ENCODE assay signal across 8 mouse cellular contexts in genomic region chr11:4159808-4160708, GRCm38 (mm10). TPM values are rescaled to one million over a fixed set of nuclear protein-coding genes. Genes with fewer than 3 reads are reported as not detected.
DNase-seq lines count a peak whose midpoint lies in the region; ATAC-seq and TF ChIP-seq lines count a peak whose summit lies in the region.

Gene Ccdc157, minus strand, starts transcription at chr11:4160293.
Gene Sf3a1, plus strand, starts transcription at chr11:4160350.

- peak; percentile 14; the same call in 1 of the 2 replicates for TF ChIP-seq CTCF in gastrocnemius, adult 2 months (IDR thresholded peaks at IDR 0.05)
- TF ChIP-seq CTCF in hindbrain, postnatal 0 days (IDR thresholded peaks at IDR 0.05; ENCODE audit: low read depth), result no peak
- TF ChIP-seq CTCF in left cerebral cortex, adult 2 months (IDR thresholded peaks at IDR 0.05), result no peak

- H3K9me3 ChIP-seq in hindbrain, postnatal 0 days (ENCODE audit: low read length), result no peaks in the 10 kb centered on the region

- H3K27ac ChIP-seq in gastrocnemius, adult 2 months, result peak within 1 kb of the TSS; percentile 89
- peak within 1 kb of the TSS; percentile 97 for H3K27ac ChIP-seq in hindbrain, postnatal 0 days
- peak within 1 kb of the TSS; percentile 97 for H3K27ac ChIP-seq in left cerebral cortex, adult 2 months

- DNase-seq in WW6 (ENCODE audit: low read depth, low spot score), result peak; percentile 93
- DNase-seq in cerebellum, postnatal 4 days (ENCODE audit: low spot score in 2 of 2), result peak; percentile 82 to 94
- DNase-seq in gastrocnemius, adult 2 months, result peak; percentile 97
- peak; percentile 97 for DNase-seq in hindbrain, postnatal 0 days (ENCODE audit: low spot score)
- peak; percentile 94 to 96 for DNase-seq in left cerebral cortex, adult 2 months (ENCODE audit: extremely low spot score in 1 of 2, low spot score in 2 of 2)
- DNase-seq in right cerebral cortex, adult 2 months (ENCODE audit: low spot score in 2 of 2), result peak; percentile 94 to 96
- DNase-seq in urinary bladder, postnatal 14 days (ENCODE audit: low spot score), result peak; percentile 95

- intact Hi-C loops in gastrocnemius, adult 2 months (cut with DNase I), result loop anchor here (1.0 to 10.0 kb wide), 2 partner anchors 25 to 55 kb away; partner anchors contain the start of genes Castor1 and Rnf215
- intact Hi-C loops in left cerebral cortex, adult 2 months (cut with DNase I), result loop anchor here (1.0 kb wide), 2 partner anchors 25 to 59 kb away; partner anchors contain the start of gene Rnf215

- H3K4me1 ChIP-seq in hindbrain, postnatal 0 days (ENCODE audit: insufficient read depth, low read length), result peaks cover 14% of the 10 kb centered on the region

- H3K27me3 ChIP-seq in hindbrain, postnatal 0 days (ENCODE audit: insufficient read depth, low read length), result no peaks in the 10 kb centered on the region

- ATAC-seq in hindbrain, postnatal 0 days, result peak; percentile 97
- ATAC-seq in megakaryocyte, adult 5-6 weeks (ENCODE audit: poor library complexity, severe bottlenecking), result peak; percentile 100

- peak within 1 kb of the TSS; percentile 98 for H3K4me3 ChIP-seq in gastrocnemius, adult 2 months
- H3K4me3 ChIP-seq in hindbrain, postnatal 0 days (ENCODE audit: low read length), result peak within 1 kb of the TSS; percentile 76
- peak within 1 kb of the TSS; percentile 73 for H3K4me3 ChIP-seq in left cerebral cortex, adult 2 months

- H3K4me2 ChIP-seq in hindbrain, postnatal 0 days (ENCODE audit: low read depth, low read length), result peak within 1 kb of the TSS; percentile 81

- peak within 1 kb of the TSS; percentile 88 for H3K9ac ChIP-seq in hindbrain, postnatal 0 days (replicated peaks; ENCODE audit: low read length)

- peaks cover 11% of the 10 kb centered on the region; the same call in 1 of the 2 replicates for H3K36me3 ChIP-seq in hindbrain, postnatal 0 days (ENCODE audit: insufficient read depth, low read length)

- 1% methylated on average over 51 of the region's 54 CpGs for WGBS in hindbrain, postnatal 0 days

RNA-seq across cellular contexts. Expression of gene Ccdc157, which starts in this region (rescaled TPM):
- 1 to 10 TPM; 3.2 to 3.4 TPM for total RNA-seq in gastrocnemius, adult 2 months (2021)
- total RNA-seq in hindbrain, postnatal 0 days (2014; rRNA removed), result 20.8 TPM in 2 replicates
- 10.3 and 10.9 TPM in 2 replicates for polyA plus RNA-seq in hindbrain, postnatal 0 days (2015; fragmentation: Nextera tagmentation; extraction: Ambion mirVana)
- 10 to 100 TPM; 16.4 to 17.9 TPM for total RNA-seq in left cerebral cortex, adult 2 months (2021)
- total RNA-seq in megakaryocyte, adult 5-6 weeks (2015), result 1.1 TPM in 1 of 2 replicates, not detected in the other
- 0.44 and 1.3 TPM in 2 replicates for total RNA-seq in megakaryocyte, adult 5-6 weeks (2017)

RNA-seq across cellular contexts. Expression of gene Sf3a1, which starts in this region (rescaled TPM):
- 10 to 100 TPM; 13.9 to 19.6 TPM for total RNA-seq in gastrocnemius, adult 2 months (2021)
- 41.9 and 45.4 TPM in 2 replicates for total RNA-seq in hindbrain, postnatal 0 days (2014; rRNA removed)
- 30.6 and 31.6 TPM in 2 replicates for polyA plus RNA-seq in hindbrain, postnatal 0 days (2015; fragmentation: Nextera tagmentation; extraction: Ambion mirVana)
- total RNA-seq in left cerebral cortex, adult 2 months (2021), result 10 to 100 TPM; 63.8 to 67.4 TPM
- 42.2 and 42.4 TPM in 2 replicates for total RNA-seq in megakaryocyte, adult 5-6 weeks (2015)
- total RNA-seq in megakaryocyte, adult 5-6 weeks (2017), result 24.8 and 28.9 TPM in 2 replicates

Comparison
In these comparisons a context has a peak if more than half of its experiments do, and no peak if none do; other contexts are left out.
1. Peak in every context shown above with its lines: DNase-seq, ATAC-seq, H3K4me3 ChIP-seq and H3K27ac ChIP-seq.